Mouse (Mus musculus): ENCODE results near the gene Nde1. TPM values are rescaled to one million over a fixed set of nuclear protein-coding genes. Genes with fewer than 3 reads are reported as not detected.

Nde1 gene
- polyA plus RNA-seq (2012; rRNA removed), result 11.1 and 13.9 TPM in 2 replicates

GRCm38 (mm10) chr16:14162988-14163416, at the start of gene Nde1, which contains the start of gene Marf1:
Gene Nde1 (plus strand): TSS chr16:14163275.
Gene Marf1 (minus strand): TSS chr16:14163351.

Other genes with a start within 250 kb of the Nde1 start
- 0.08 and 0.13 TPM in 2 replicates for gene 2900011O08Rik, start 176.7 kb upstream of the Nde1 start, polyA plus RNA-seq (2012; rRNA removed)
- gene Ifitm7, start 176.4 kb upstream of the Nde1 start, polyA plus RNA-seq (2012; rRNA removed), result not detected in 2 replicates
- gene Marf1, start 76 bp downstream of the Nde1 start, polyA plus RNA-seq (2012; rRNA removed), result 1.8 and 2.8 TPM in 2 replicates
- 25.7 and 50.1 TPM in 2 replicates for gene Myh11, start 128.1 kb downstream of the Nde1 start, polyA plus RNA-seq (2012; rRNA removed)
- 14.8 and 17.1 TPM in 2 replicates for gene Fopnl, start 154.1 kb downstream of the Nde1 start, polyA plus RNA-seq (2012; rRNA removed)
- 22.0 and 22.2 TPM in 2 replicates for gene Abcc1, start 198.3 kb downstream of the Nde1 start, polyA plus RNA-seq (2012; rRNA removed)